Mouse (Mus musculus): ENCODE measurements at regions not wholly inside any gene's neighbourhood (a gene's known extent, or its start where the extent isn't known, plus 50 kb on each side); places are given as distances from the start of the nearest gene placed in this dataset.

DNA sequence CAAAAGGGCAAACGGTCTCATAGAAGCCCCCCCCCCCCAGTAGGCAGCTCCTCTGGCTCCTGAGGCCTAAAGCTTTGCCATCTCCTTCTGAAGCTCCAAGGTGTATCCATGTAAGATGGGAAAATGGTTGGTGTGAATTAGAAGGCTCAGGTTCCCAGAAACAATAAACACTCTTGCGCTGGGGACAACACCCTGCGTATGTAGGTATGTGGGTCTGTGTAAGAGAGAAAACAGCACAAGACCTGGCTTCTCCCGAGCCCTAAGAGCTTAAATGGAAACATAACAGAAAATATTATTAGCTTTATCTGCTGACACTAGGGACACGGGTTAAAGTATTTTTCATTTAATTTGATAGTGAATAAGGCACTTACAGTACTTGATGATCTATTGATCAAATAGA is 79.9 kb upstream of the Tbca start:
- DNase-seq (ENCODE audit: low spot score): no peak

GRCm38 (mm10) chr13:94709691-94710573 is 78.8 kb upstream of the Tbca start:
- peak; percentile 74 for DNase-seq (ENCODE audit: low spot score)

- DNase-seq (ENCODE audit: low spot score): peak; percentile 35
Measured at GRCm38 (mm10) chr13:94710574-94711172, 78.0 kb upstream of the Tbca start.

- no peak for DNase-seq (ENCODE audit: low spot score)
Measured at GRCm38 (mm10) chr13:94713451-94713850, 75.3 kb upstream of the Tbca start.

- no peak for DNase-seq (ENCODE audit: low spot score)
Measured at GRCm38 (mm10) chr13:94721625-94722024, 67.1 kb upstream of the Tbca start.
